Mouse (Mus musculus): Measurements from ENCODE around the gene Hsd17b2. TPM values are rescaled to one million over a fixed set of nuclear protein-coding genes. Genes with fewer than 3 reads are reported as not detected.

The Hsd17b2 gene
- total RNA-seq, 2 experiments from 2014 or later, result not detected

GRCm38 (mm10) chr8:117775626-117776025 is 73.9 kb downstream of the Hsd17b2 start:
- no peak for DNase-seq

- no peak for DNase-seq
Measured at GRCm38 (mm10) chr8:117776075-117776474, 74.4 kb downstream of the Hsd17b2 start.

- no peak for DNase-seq
Measured at GRCm38 (mm10) chr8:117778531-117779322, 77.0 kb downstream of the Hsd17b2 start.

- no peak for DNase-seq
Measured at GRCm38 (mm10) chr8:117779344-117779743, 77.6 kb downstream of the Hsd17b2 start.

GRCm38 (mm10) chr8:117781375-117782129 is 79.8 kb downstream of the Hsd17b2 start:
- DNase-seq, result no peak

GRCm38 (mm10) chr8:117783021-117783420 is 81.3 kb downstream of the Hsd17b2 start:
- DNase-seq, result no peak

GRCm38 (mm10) chr8:117786428-117786827 is 84.7 kb downstream of the Hsd17b2 start:
- no peak for DNase-seq

- no peak for DNase-seq
Measured at GRCm38 (mm10) chr8:117792616-117793144, 91.0 kb downstream of the Hsd17b2 start.

GRCm38 (mm10) chr8:117794581-117794980 is 92.9 kb downstream of the Hsd17b2 start:
- no peak for DNase-seq

- no peak for DNase-seq
Measured at GRCm38 (mm10) chr8:117796464-117796863, 94.8 kb downstream of the Hsd17b2 start.

- no peak for DNase-seq
Measured at GRCm38 (mm10) chr8:117798066-117798465, 96.4 kb downstream of the Hsd17b2 start.

GRCm38 (mm10) chr8:117801443-117802298 is 100.0 kb downstream of the Hsd17b2 start, which contains the start of gene Mphosph6:
Mphosph6 (minus strand) TSS chr8:117801943.
- DNase-seq, result peak; percentile 98

- no peak for DNase-seq
Measured at GRCm38 (mm10) chr8:117802299-117802689, 100.6 kb downstream of the Hsd17b2 start.

GRCm38 (mm10) chr8:117805419-117805818 is 103.7 kb downstream of the Hsd17b2 start:
- no peak for DNase-seq

Other genes starting within 250 kb of the Hsd17b2 start
- 10 to 100 TPM; 13.9 to 16.3 TPM for gene Plcg2, start 203.6 kb upstream of the Hsd17b2 start, total RNA-seq (2021)
- gene Sdr42e1, start 28.2 kb upstream of the Hsd17b2 start, total RNA-seq (2021), result 1 to 10 TPM in 1 of 2 experiments, under 1 TPM in 1; 0.67 to 1.0 TPM
- 10 to 100 TPM; 20.3 to 22.9 TPM for gene Mphosph6, start 100.0 kb downstream of the Hsd17b2 start, total RNA-seq (2021)

All from heart, postnatal 4 days (tissue).